In genomic region chr10:121403946-121404345, GRCm38 (mm10) we compare ENCODE assay signal across 21 mouse cellular contexts. TPM values are rescaled to one million over a fixed set of nuclear protein-coding genes. Genes with fewer than 3 reads are reported as not detected.
"Had no signal": no experiment of that assay in that cellular context is flagged by ENCODE, and none has a peak within 500 bp of the region (broad histone marks: within the 10 kb centered on the region; RNA-seq: fewer than 3 reads in every experiment).

No protein-coding gene starts in this region.

- DNase-seq: lung, adult 2 months; lung, postnatal 14 days; lung, postnatal 36 days; retina, postnatal 1 day; right cerebral cortex, adult 18-20 months; right cerebral cortex, postnatal 25 days; right cerebral cortex, postnatal 4 days; spleen, adult 18-20 months; thymus, adult 18-20 months; thymus, postnatal 14 days; thymus, postnatal 36 days had no signal

- H3K36me3 ChIP-seq: lung, embryonic 15.5 days; midbrain, embryonic 13.5 days; midbrain, embryonic 15.5 days; neural tube, embryonic 13.5 days; neural tube, embryonic 15.5 days had no signal

- H3K9ac ChIP-seq: lung, embryonic 15.5 days; midbrain, embryonic 13.5 days; midbrain, embryonic 15.5 days; neural tube, embryonic 13.5 days; neural tube, embryonic 15.5 days had no signal

- H3K4me2 ChIP-seq: lung, embryonic 15.5 days; midbrain, embryonic 11.5 days; midbrain, embryonic 13.5 days; midbrain, embryonic 15.5 days; neural tube, embryonic 13.5 days; neural tube, embryonic 15.5 days had no signal

- H3K4me3 ChIP-seq: lung, embryonic 15.5 days; megakaryocyte, embryonic 14.5 days; midbrain, embryonic 13.5 days; midbrain, embryonic 15.5 days; myocyte; neural tube, embryonic 13.5 days; neural tube, embryonic 15.5 days had no signal

- H3K27me3 ChIP-seq: lung, embryonic 15.5 days; midbrain, embryonic 13.5 days; midbrain, embryonic 15.5 days; neural tube, embryonic 13.5 days; neural tube, embryonic 15.5 days had no signal

- H3K9me3 ChIP-seq: lung, embryonic 15.5 days; midbrain, embryonic 13.5 days; midbrain, embryonic 15.5 days; neural tube, embryonic 13.5 days; neural tube, embryonic 15.5 days had no signal

- ATAC-seq: lung, postnatal 0 days; midbrain, embryonic 13.5 days; midbrain, embryonic 15.5 days had no signal

- H3K4me1 ChIP-seq: lung, embryonic 15.5 days; midbrain, embryonic 13.5 days; midbrain, embryonic 15.5 days; neural tube, embryonic 13.5 days; neural tube, embryonic 15.5 days had no signal

- H3K27ac ChIP-seq: lung, embryonic 15.5 days; macrophage; midbrain, embryonic 13.5 days; midbrain, embryonic 15.5 days; neural tube, embryonic 13.5 days; neural tube, embryonic 15.5 days had no signal

RNA-seq across cellular contexts. Expression of gene Tbc1d30, which starts 52.9 kb away (rescaled TPM):
- polyA plus RNA-seq: myocyte had no signal
